In the genomic region with DNA sequence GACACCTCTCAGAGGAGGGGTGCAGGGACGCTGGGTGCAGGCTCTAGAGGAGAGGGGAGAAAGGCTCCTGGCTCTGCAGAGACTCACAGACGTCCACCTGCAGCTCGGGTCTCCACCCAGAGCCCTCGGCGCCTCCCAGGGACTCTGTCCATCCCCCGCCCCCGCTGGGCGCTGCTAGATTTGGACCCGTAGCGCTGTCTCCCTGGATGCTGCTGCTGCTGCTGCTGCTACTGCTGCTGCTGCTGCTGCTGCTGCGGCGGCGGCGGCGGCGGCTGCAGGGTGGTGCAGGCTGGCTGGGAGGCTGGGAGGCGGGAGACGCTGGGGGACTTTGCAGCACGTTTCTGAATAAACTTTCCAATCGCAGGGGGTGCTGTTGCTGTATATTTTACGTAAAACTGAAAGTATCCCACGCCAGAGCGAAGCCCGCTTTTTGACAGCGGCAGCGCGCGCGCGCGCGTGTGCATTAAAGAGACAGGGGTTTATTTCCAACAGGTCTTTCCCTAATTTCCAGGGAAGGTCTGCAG, we compare ENCODE assay signal across 8 mouse cellular contexts. TPM values are rescaled to one million over a fixed set of nuclear protein-coding genes. Genes with fewer than 3 reads are reported as not detected.
DNase-seq lines count a peak whose midpoint lies in the region; ATAC-seq lines count a peak whose summit lies in the region.

No protein-coding gene starts in this region.

- H3K9ac ChIP-seq in forebrain, embryonic 12.5 days, result peak overlapping the region; percentile 98

- H3K9me3 ChIP-seq in forebrain, embryonic 12.5 days, result no peaks in the 10 kb centered on the region

- peak overlapping the region; percentile 99 for H3K27ac ChIP-seq in forebrain, embryonic 12.5 days

- peak overlapping the region; percentile 96 for H3K4me3 ChIP-seq in forebrain, embryonic 12.5 days (replicated peaks)

- H3K4me1 ChIP-seq in forebrain, embryonic 12.5 days, result peaks cover 31% of the 10 kb centered on the region

- DNase-seq in CD4-positive, CD25-positive, alpha-beta regulatory T cell, adult 2 months (ENCODE audit: low read depth, low spot score), result peak; percentile 69
- DNase-seq in adrenal gland, postnatal 10 days, result peak; percentile 70
- DNase-seq in layer of hippocampus, postnatal 36 days, result peak; percentile 75 to 81
- peak; percentile 46 for DNase-seq in lung, postnatal 25 days (ENCODE audit: low spot score)
- DNase-seq in ovary, postnatal 14 days (ENCODE audit: low spot score), result peak; percentile 38
- peak; percentile 83 for DNase-seq in thymus, postnatal 14 days

- H3K27me3 ChIP-seq in forebrain, embryonic 12.5 days, result no peaks in the 10 kb centered on the region

- no peaks in the 10 kb centered on the region for H3K36me3 ChIP-seq in forebrain, embryonic 12.5 days (replicated peaks)

- peak overlapping the region; percentile 96 for H3K4me2 ChIP-seq in forebrain, embryonic 12.5 days

- WGBS in forebrain, embryonic 12.5 days, result under 1% methylated on average over 32 of the region's 32 CpGs

- peak; percentile 31 for ATAC-seq in forebrain, embryonic 12.5 days (ENCODE audit: low FRiP score)
- peak; percentile 47 to 56 for ATAC-seq in hematopoietic stem cell, adult 5-6 weeks (replicated peaks in 1 of 2; ENCODE audit: insufficient read depth in 1 of 2, low FRiP score in 2 of 2, low TSS enrichment in 1 of 2, low read depth in 1 of 2, poor library complexity in 2 of 2, severe bottlenecking in 2 of 2)

RNA-seq across cellular contexts. Expression of gene A830031A19Rik, which starts 1.3 kb away (rescaled TPM):
- not detected for total RNA-seq in adrenal gland, postnatal 10 days (2021)
- not detected in 2 replicates for polyA plus RNA-seq in forebrain, embryonic 12.5 days (2016; fragmentation: Nextera tagmentation; extraction: Ambion mirVana)
- not detected in 2 replicates for total RNA-seq in hematopoietic stem cell, adult 5-6 weeks (2017)
- total RNA-seq in layer of hippocampus, postnatal 36 days (2021), result 1 to 10 TPM; 1.4 to 1.6 TPM

RNA-seq across cellular contexts. Expression of gene Bcl11a, which starts 1.7 kb away (rescaled TPM):
- total RNA-seq in adrenal gland, postnatal 10 days (2021), result 1 to 10 TPM; 3.3 to 4.8 TPM
- polyA plus RNA-seq in forebrain, embryonic 12.5 days (2016; fragmentation: Nextera tagmentation; extraction: Ambion mirVana), result 129 and 130 TPM in 2 replicates
- total RNA-seq in hematopoietic stem cell, adult 5-6 weeks (2017), result 69.0 and 78.6 TPM in 2 replicates
- 100 to 1,000 TPM; 112 to 113 TPM for total RNA-seq in layer of hippocampus, postnatal 36 days (2021)

Comparison
In these comparisons a context has a peak if more than half of its experiments do, and no peak if none do; other contexts are left out.
1. Peak in every context shown above with its lines: DNase-seq, ATAC-seq, H3K4me3 ChIP-seq and H3K27ac ChIP-seq.
2. RNA of gene Bcl11a, which starts 1.7 kb away (total RNA-seq): 112 to 113 TPM in layer of hippocampus, postnatal 36 days and 69.0 to 78.6 TPM in hematopoietic stem cell, adult 5-6 weeks; 3.3 to 4.8 TPM in adrenal gland, postnatal 10 days; every median in the first group is over 10 times any median in the second.